Mouse (Mus musculus) spleen, postnatal 14 days (tissue): ENCODE results near the gene Mmp28.

Source experiments
- DNase-seq, 2 experiments: peaks; one replicate each; pipeline ENCODE4 v3.0.0; 2021 to 2022; ENCODE audit warnings: low spot score in 2 of 2

Mmp28 gene

GRCm38 (mm10) chr11:83447612-83448011, 15.3 kb downstream of the Mmp28 start:
- no peak for DNase-seq

GRCm38 (mm10) chr11:83445001-83445400, 17.9 kb downstream of the Mmp28 start:
- DNase-seq, result no peak

- no peak for DNase-seq
Measured at GRCm38 (mm10) chr11:83443824-83444223, 19.0 kb downstream of the Mmp28 start.

GRCm38 (mm10) chr11:83442596-83443267, 20.1 kb downstream of the Mmp28 start:
- DNase-seq, result peak in 1 of 2 experiments; percentile 54

GRCm38 (mm10) chr11:83441235-83441634, 21.6 kb downstream of the Mmp28 start:
- DNase-seq, result no peak

- DNase-seq, result peak; percentile 74 to 84
Measured at GRCm38 (mm10) chr11:83440081-83441064, 22.5 kb downstream of the Mmp28 start.

- no peak for DNase-seq
Measured at GRCm38 (mm10) chr11:83439426-83440060, 23.3 kb downstream of the Mmp28 start.

- DNase-seq, result no peak
Measured at GRCm38 (mm10) chr11:83437377-83437776, 25.5 kb downstream of the Mmp28 start, which contains the start of gene 1700020L24Rik. TSS of gene 1700020L24Rik (plus strand) at chr11:83437677.

GRCm38 (mm10) chr11:83432533-83432932, 30.3 kb downstream of the Mmp28 start:
- DNase-seq, result no peak

- DNase-seq, result no peak
Measured at GRCm38 (mm10) chr11:83429355-83429754, 33.5 kb downstream of the Mmp28 start, which contains the start of gene Gas2l2. TSS of gene Gas2l2 (minus strand) at chr11:83429455.

GRCm38 (mm10) chr11:83426964-83427363, 35.9 kb downstream of the Mmp28 start:
- DNase-seq, result no peak

- DNase-seq, result peak; percentile 37 to 69
Measured at GRCm38 (mm10) chr11:83424681-83425080, 38.2 kb downstream of the Mmp28 start.

GRCm38 (mm10) chr11:83421305-83421704, 41.6 kb downstream of the Mmp28 start:
- DNase-seq, result peak in 1 of 2 experiments; percentile 48

- DNase-seq, result no peak
Measured at GRCm38 (mm10) chr11:83420338-83420737, 42.5 kb downstream of the Mmp28 start.

- DNase-seq, result no peak
Measured at GRCm38 (mm10) chr11:83418566-83418965, 44.3 kb downstream of the Mmp28 start.

GRCm38 (mm10) chr11:83417708-83418107, 45.2 kb downstream of the Mmp28 start:
- no peak for DNase-seq

- peak in 1 of 2 experiments; percentile 38 for DNase-seq
Measured at GRCm38 (mm10) chr11:83417080-83417479, 45.8 kb downstream of the Mmp28 start.

GRCm38 (mm10) chr11:83410510-83410909, 52.4 kb downstream of the Mmp28 start:
- DNase-seq, result no peak

GRCm38 (mm10) chr11:83409792-83410291, 53.0 kb downstream of the Mmp28 start:
- no peak for DNase-seq

- DNase-seq, result no peak
Measured at GRCm38 (mm10) chr11:83409087-83409754, 53.6 kb downstream of the Mmp28 start, which contains the start of gene Rasl10b. TSS of gene Rasl10b (plus strand) at chr11:83409137.

- no peak for DNase-seq
Measured at GRCm38 (mm10) chr11:83408242-83408641, 54.6 kb downstream of the Mmp28 start.
